Mouse (Mus musculus): ENCODE measurements around the gene Prickle2. TPM values are rescaled to one million over a fixed set of nuclear protein-coding genes. Genes with fewer than 3 reads are reported as not detected.

The Prickle2 gene
- polyA plus RNA-seq, 1 experiment from 2014 or later, result 8.3 TPM

GRCm38 (mm10) chr6:92545204-92545603 is 160.8 kb downstream of the Prickle2 start:
- Histone ChIP-seq H3K4me2 (ENCODE audit: low read depth, low read length) (no peak overlapping the region), H3K9me3 (ENCODE audit: control insufficient read depth, low read length) (no peaks in the 10 kb centered on the region), H3K27ac (ENCODE audit: low read length) (no peak overlapping the region), H3K27me3 (ENCODE audit: control insufficient read depth, insufficient read depth, low read depth, low read length) (no peaks in the 10 kb centered on the region), H3K4me3 (ENCODE audit: low read length) (no peak overlapping the region), H3K4me1 (replicated peaks; ENCODE audit: control insufficient read depth, insufficient read depth, low read length) (no peaks in the 10 kb centered on the region), H3K9ac (ENCODE audit: low read length) (no peak overlapping the region), H3K36me3 (ENCODE audit: control insufficient read depth, insufficient read depth, low read length) (no peaks in the 10 kb centered on the region)
- WGBS, result 81% methylated on average over 2 of the region's 2 CpGs
- no peak for ATAC-seq (ENCODE audit: low read depth)

- WGBS, result 81% methylated on average over 4 of the region's 4 CpGs
- Histone ChIP-seq H3K9me3 (ENCODE audit: control insufficient read depth, low read length) (no peaks in the 10 kb centered on the region), H3K4me1 (replicated peaks; ENCODE audit: control insufficient read depth, insufficient read depth, low read length) (no peaks in the 10 kb centered on the region), H3K9ac (ENCODE audit: low read length) (no peak overlapping the region), H3K27ac (ENCODE audit: low read length) (no peak overlapping the region), H3K27me3 (ENCODE audit: control insufficient read depth, insufficient read depth, low read depth, low read length) (no peaks in the 10 kb centered on the region), H3K4me3 (ENCODE audit: low read length) (no peak overlapping the region), H3K36me3 (ENCODE audit: control insufficient read depth, insufficient read depth, low read length) (no peaks in the 10 kb centered on the region), H3K4me2 (ENCODE audit: low read depth, low read length) (no peak overlapping the region)
- ATAC-seq (ENCODE audit: low read depth), result no peak
Observed at GRCm38 (mm10) chr6:92543825-92544224, 162.1 kb downstream of the Prickle2 start.

DNA sequence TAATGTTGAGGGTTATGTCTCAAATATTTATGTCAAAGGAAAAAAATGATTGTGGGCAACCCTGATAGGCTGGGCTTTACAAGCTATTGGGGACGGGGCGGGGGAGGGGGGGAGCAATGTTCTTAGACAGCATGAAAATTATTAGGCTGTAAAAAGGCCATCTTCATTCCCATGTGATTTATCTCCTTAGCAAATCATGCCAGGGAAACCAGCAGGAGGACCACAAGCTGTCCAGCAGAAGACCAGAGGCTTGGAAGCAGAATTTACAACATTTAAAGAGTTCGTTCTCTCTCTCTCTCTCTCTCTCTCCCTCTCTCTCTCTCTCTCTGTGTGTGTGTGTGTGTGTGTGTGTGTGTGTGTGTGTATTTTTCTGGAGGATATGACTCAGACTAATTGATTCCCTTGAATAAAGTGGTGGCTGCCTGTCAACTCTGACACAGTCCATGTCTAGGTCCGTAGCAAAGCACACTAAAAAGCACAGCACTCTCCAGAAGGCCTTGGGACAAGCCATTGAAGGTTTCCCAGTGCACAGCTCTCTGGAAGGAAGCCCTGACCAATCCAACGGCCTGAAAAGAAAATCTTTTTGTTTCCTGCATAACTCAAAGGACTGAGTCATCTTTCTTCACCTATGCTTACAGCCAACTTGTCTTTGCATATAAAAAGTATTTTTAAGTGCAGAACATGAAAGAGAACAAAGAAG is 163.4 kb downstream of the Prickle2 start:
- no peak overlapping the region for H3K27ac ChIP-seq (ENCODE audit: low read length)
- H3K9ac ChIP-seq (ENCODE audit: low read length), result no peak overlapping the region
- no peak for ATAC-seq (ENCODE audit: low read depth)
- no peaks in the 10 kb centered on the region for H3K9me3 ChIP-seq (ENCODE audit: control insufficient read depth, low read length)
- H3K4me3 ChIP-seq (ENCODE audit: low read length), result no peak overlapping the region
- WGBS, result 53% methylated on average over 5 of the region's 5 CpGs
- no peaks in the 10 kb centered on the region for H3K36me3 ChIP-seq (ENCODE audit: control insufficient read depth, insufficient read depth, low read length)
- no peak overlapping the region for H3K4me2 ChIP-seq (ENCODE audit: low read depth, low read length)
- no peaks in the 10 kb centered on the region for H3K27me3 ChIP-seq (ENCODE audit: control insufficient read depth, insufficient read depth, low read depth, low read length)
- no peaks in the 10 kb centered on the region for H3K4me1 ChIP-seq (replicated peaks; ENCODE audit: control insufficient read depth, insufficient read depth, low read length)

GRCm38 (mm10) chr6:92534226-92535031 is 171.5 kb downstream of the Prickle2 start:
- Histone ChIP-seq H3K9ac (ENCODE audit: low read length) (peak overlapping the region; percentile 67), H3K36me3 (ENCODE audit: control insufficient read depth, insufficient read depth, low read length) (no peaks in the 10 kb centered on the region), H3K4me3 (ENCODE audit: low read length) (peak overlapping the region; percentile 62), H3K4me2 (ENCODE audit: low read depth, low read length) (peak overlapping the region; percentile 63), H3K4me1 (replicated peaks; ENCODE audit: control insufficient read depth, insufficient read depth, low read length) (0 out of 2 replicates have a peak, but pooled peaks cover 3% of the 10 kb centered on the region), H3K9me3 (ENCODE audit: control insufficient read depth, low read length) (no peaks in the 10 kb centered on the region), H3K27me3 (ENCODE audit: control insufficient read depth, insufficient read depth, low read depth, low read length) (no peaks in the 10 kb centered on the region), H3K27ac (ENCODE audit: low read length) (peak overlapping the region; percentile 79)
- WGBS, result 11% methylated on average over 11 of the region's 11 CpGs
- ATAC-seq (ENCODE audit: low read depth), result peak; percentile 94

GRCm38 (mm10) chr6:92533306-92534063 is 172.5 kb downstream of the Prickle2 start:
- no peaks in the 10 kb centered on the region for H3K9me3 ChIP-seq (ENCODE audit: control insufficient read depth, low read length)
- H3K4me2 ChIP-seq (ENCODE audit: low read depth, low read length), result peak overlapping the region; percentile 63
- peak overlapping the region; percentile 68 for H3K27ac ChIP-seq (ENCODE audit: low read length)
- H3K4me3 ChIP-seq (ENCODE audit: low read length), result peak overlapping the region; percentile 62
- peak overlapping the region; percentile 4; the same call in 1 of the 2 replicates for H3K9ac ChIP-seq (ENCODE audit: low read length)
- WGBS, result 40% methylated on average over 8 of the region's 8 CpGs
- no peaks in the 10 kb centered on the region for H3K27me3 ChIP-seq (ENCODE audit: control insufficient read depth, insufficient read depth, low read depth, low read length)
- H3K36me3 ChIP-seq (ENCODE audit: control insufficient read depth, insufficient read depth, low read length), result no peaks in the 10 kb centered on the region
- 0 out of 2 replicates have a peak, but pooled peaks cover 3% of the 10 kb centered on the region for H3K4me1 ChIP-seq (replicated peaks; ENCODE audit: control insufficient read depth, insufficient read depth, low read length)
- 0 out of 2 replicates have a peak, but pooled peaks have one; percentile 34 for ATAC-seq (ENCODE audit: low read depth)

GRCm38 (mm10) chr6:92532896-92533295 is 173.1 kb downstream of the Prickle2 start:
- no peak for ATAC-seq (ENCODE audit: low read depth)
- no peaks in the 10 kb centered on the region for H3K36me3 ChIP-seq (ENCODE audit: control insufficient read depth, insufficient read depth, low read length)
- peak overlapping the region; percentile 63 for H3K4me2 ChIP-seq (ENCODE audit: low read depth, low read length)
- no peaks in the 10 kb centered on the region for H3K27me3 ChIP-seq (ENCODE audit: control insufficient read depth, insufficient read depth, low read depth, low read length)
- peak overlapping the region; percentile 62 for H3K4me3 ChIP-seq (ENCODE audit: low read length)
- H3K27ac ChIP-seq (ENCODE audit: low read length), result peak overlapping the region; percentile 68
- 37% methylated on average over 3 of the region's 3 CpGs for WGBS
- 0 out of 2 replicates have a peak, but pooled peaks cover 3% of the 10 kb centered on the region for H3K4me1 ChIP-seq (replicated peaks; ENCODE audit: control insufficient read depth, insufficient read depth, low read length)
- H3K9ac ChIP-seq (ENCODE audit: low read length), result 0 out of 2 replicates have a peak overlapping the region, but pooled peaks have one; percentile 29
- no peaks in the 10 kb centered on the region for H3K9me3 ChIP-seq (ENCODE audit: control insufficient read depth, low read length)

- peak overlapping the region; percentile 63; the same call in 1 of the 2 replicates for H3K4me2 ChIP-seq (ENCODE audit: low read depth, low read length)
- 48% methylated on average over 6 of the region's 6 CpGs for WGBS
- 0 out of 2 replicates have a peak, but pooled peaks cover 3% of the 10 kb centered on the region for H3K4me1 ChIP-seq (replicated peaks; ENCODE audit: control insufficient read depth, insufficient read depth, low read length)
- 0 out of 2 replicates have a peak overlapping the region, but pooled peaks have one; percentile 31 for H3K9ac ChIP-seq (ENCODE audit: low read length)
- ATAC-seq (ENCODE audit: low read depth), result no peak
- no peaks in the 10 kb centered on the region for H3K27me3 ChIP-seq (ENCODE audit: control insufficient read depth, insufficient read depth, low read depth, low read length)
- no peaks in the 10 kb centered on the region for H3K36me3 ChIP-seq (ENCODE audit: control insufficient read depth, insufficient read depth, low read length)
- no peaks in the 10 kb centered on the region for H3K9me3 ChIP-seq (ENCODE audit: control insufficient read depth, low read length)
- H3K4me3 ChIP-seq (ENCODE audit: low read length), result no peak overlapping the region
- H3K27ac ChIP-seq (ENCODE audit: low read length), result peak overlapping the region; percentile 68; the same call in 1 of the 2 replicates
Observed at GRCm38 (mm10) chr6:92532331-92532730, 173.6 kb downstream of the Prickle2 start.

DNA sequence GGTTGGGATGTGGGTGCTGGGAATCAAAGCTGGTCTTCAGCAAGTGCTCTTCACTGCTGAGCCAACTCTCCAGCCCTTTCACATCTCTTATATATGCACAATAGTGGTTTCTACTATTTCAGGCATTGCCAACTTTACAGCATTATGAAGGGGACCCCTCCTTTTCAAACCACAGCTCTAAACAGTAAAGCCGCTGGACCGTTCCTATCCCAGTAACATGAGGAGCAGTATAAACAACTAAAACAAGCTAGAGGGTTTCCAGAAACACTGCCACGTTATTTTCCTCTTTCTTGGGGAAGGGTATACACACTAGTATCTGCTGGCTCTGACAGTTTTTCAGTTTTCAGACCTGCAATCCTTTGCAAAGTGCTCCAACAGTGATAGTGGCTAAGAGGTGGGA is 179.7 kb downstream of the Prickle2 start:
- peaks cover 2% of the 10 kb centered on the region; the same call in 1 of the 2 replicates for H3K4me1 ChIP-seq (replicated peaks; ENCODE audit: control insufficient read depth, insufficient read depth, low read length)
- 43% methylated on average over 3 of the region's 3 CpGs for WGBS
- H3K36me3 ChIP-seq (ENCODE audit: control insufficient read depth, insufficient read depth, low read length), result no peaks in the 10 kb centered on the region
- no peak overlapping the region for H3K4me3 ChIP-seq (ENCODE audit: low read length)
- H3K9ac ChIP-seq (ENCODE audit: low read length), result no peak overlapping the region
- H3K4me2 ChIP-seq (ENCODE audit: low read depth, low read length), result no peak overlapping the region
- H3K9me3 ChIP-seq (ENCODE audit: control insufficient read depth, low read length), result no peaks in the 10 kb centered on the region
- no peak overlapping the region for H3K27ac ChIP-seq (ENCODE audit: low read length)
- H3K27me3 ChIP-seq (ENCODE audit: control insufficient read depth, insufficient read depth, low read depth, low read length), result no peaks in the 10 kb centered on the region
- ATAC-seq (ENCODE audit: low read depth), result no peak
